Mouse (Mus musculus): ENCODE measurements around the gene Ablim2. TPM values are rescaled to one million over a fixed set of nuclear protein-coding genes. Genes with fewer than 3 reads are reported as not detected.
A peak's percentile ranks its signal among the peaks of the same experiment; 100 is the strongest.

The Ablim2 gene
- polyA plus RNA-seq, 1 experiment from 2014 or later, result 3.2 TPM

- no peak for ATAC-seq (ENCODE audit: insufficient number of reproducible peaks, insufficient read depth, low FRiP score, low read depth)
- Histone ChIP-seq H3K4me2 (replicated peaks; ENCODE audit: low read depth, low read length) (no peak overlapping the region), H3K4me3 (ENCODE audit: low read depth, low read length) (no peak overlapping the region), H3K27me3 (ENCODE audit: control insufficient read depth, insufficient read depth, low read length) (no peaks in the 10 kb centered on the region), H3K36me3 (ENCODE audit: control insufficient read depth, insufficient read depth, low read length) (no peaks in the 10 kb centered on the region), H3K9me3 (ENCODE audit: control insufficient read depth, low read depth, low read length) (no peaks in the 10 kb centered on the region), H3K27ac (ENCODE audit: low read length) (no peak overlapping the region), H3K9ac (replicated peaks; ENCODE audit: low read depth, low read length) (no peak overlapping the region), H3K4me1 (ENCODE audit: control insufficient read depth, insufficient read depth, low read length) (peaks cover 33% of the 10 kb centered on the region)
- 68% methylated on average over 3 of the region's 3 CpGs for WGBS
These were observed 141.3 kb downstream of the Ablim2 start for GRCm38 (mm10) chr5:35898994-35899393.

- Histone ChIP-seq H3K4me2 (replicated peaks; ENCODE audit: low read depth, low read length) (0 out of 2 replicates have a peak overlapping the region, but pooled peaks have one; percentile 14), H3K9ac (replicated peaks; ENCODE audit: low read depth, low read length) (no peak overlapping the region), H3K4me1 (ENCODE audit: control insufficient read depth, insufficient read depth, low read length) (peaks cover 27% of the 10 kb centered on the region), H3K9me3 (ENCODE audit: control insufficient read depth, low read depth, low read length) (no peaks in the 10 kb centered on the region), H3K4me3 (ENCODE audit: low read depth, low read length) (no peak overlapping the region), H3K36me3 (ENCODE audit: control insufficient read depth, insufficient read depth, low read length) (no peaks in the 10 kb centered on the region), H3K27ac (ENCODE audit: low read length) (peak overlapping the region; percentile 61), H3K27me3 (ENCODE audit: control insufficient read depth, insufficient read depth, low read length) (no peaks in the 10 kb centered on the region)
- ATAC-seq (ENCODE audit: insufficient number of reproducible peaks, insufficient read depth, low FRiP score, low read depth), result peak; percentile 23; the same call in 1 of the 2 replicates
- WGBS, result 7% methylated on average over 10 of the region's 10 CpGs
These were observed 142.9 kb downstream of the Ablim2 start for GRCm38 (mm10) chr5:35900401-35901225.

DNA sequence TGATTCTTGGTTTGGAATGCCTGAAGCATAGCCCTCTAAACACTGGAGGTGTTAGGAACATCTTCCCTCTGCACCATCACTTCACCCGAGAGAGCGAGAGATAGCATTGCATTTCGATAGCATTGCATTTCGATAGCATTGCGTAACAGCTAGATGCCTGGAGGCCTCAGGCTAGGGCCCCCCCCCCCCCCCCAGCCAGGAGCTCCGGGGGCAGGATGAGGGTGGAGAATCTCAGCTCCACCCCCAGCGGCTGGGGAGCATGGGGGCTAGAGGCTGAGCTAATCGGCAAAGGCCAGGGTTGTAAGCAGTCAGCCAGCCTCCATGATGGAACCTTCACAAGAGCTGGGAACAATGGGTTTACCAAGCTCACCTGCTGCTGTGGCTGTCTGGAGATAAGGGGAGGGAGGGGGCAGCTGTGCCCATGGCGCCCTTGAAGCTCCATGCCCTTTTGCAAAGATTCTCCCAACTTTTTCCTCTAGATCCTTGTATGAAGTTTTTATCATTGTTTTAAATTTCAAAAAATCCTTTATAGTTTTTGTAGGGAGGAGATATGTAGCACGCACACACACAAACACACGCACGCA lies 143.6 kb downstream of the Ablim2 start:
- H3K4me1 ChIP-seq (ENCODE audit: control insufficient read depth, insufficient read depth, low read length), result peaks cover 25% of the 10 kb centered on the region
- WGBS, result 36% methylated on average over 12 of the region's 12 CpGs
- no peak overlapping the region; the same call in 1 of the 2 replicates for H3K9ac ChIP-seq (replicated peaks; ENCODE audit: low read depth, low read length)
- no peaks in the 10 kb centered on the region for H3K27me3 ChIP-seq (ENCODE audit: control insufficient read depth, insufficient read depth, low read length)
- 0 out of 2 replicates have a peak overlapping the region, but pooled peaks have one; percentile 14 for H3K4me2 ChIP-seq (replicated peaks; ENCODE audit: low read depth, low read length)
- peak; percentile 42; the same call in 1 of the 2 replicates for ATAC-seq (ENCODE audit: insufficient number of reproducible peaks, insufficient read depth, low FRiP score, low read depth)
- no peak overlapping the region for H3K4me3 ChIP-seq (ENCODE audit: low read depth, low read length)
- no peaks in the 10 kb centered on the region for H3K9me3 ChIP-seq (ENCODE audit: control insufficient read depth, low read depth, low read length)
- H3K27ac ChIP-seq (ENCODE audit: low read length), result peak overlapping the region; percentile 44; the same call in 1 of the 2 replicates
- H3K36me3 ChIP-seq (ENCODE audit: control insufficient read depth, insufficient read depth, low read length), result no peaks in the 10 kb centered on the region

- no peak for ATAC-seq (ENCODE audit: insufficient number of reproducible peaks, insufficient read depth, low FRiP score, low read depth)
- no peaks in the 10 kb centered on the region for H3K27me3 ChIP-seq (ENCODE audit: control insufficient read depth, insufficient read depth, low read length)
- H3K4me2 ChIP-seq (replicated peaks; ENCODE audit: low read depth, low read length), result no peak overlapping the region
- peaks cover 44% of the 10 kb centered on the region for H3K4me1 ChIP-seq (ENCODE audit: control insufficient read depth, insufficient read depth, low read length)
- no peaks in the 10 kb centered on the region for H3K9me3 ChIP-seq (ENCODE audit: control insufficient read depth, low read depth, low read length)
- no peak overlapping the region for H3K27ac ChIP-seq (ENCODE audit: low read length)
- no peak overlapping the region for H3K9ac ChIP-seq (replicated peaks; ENCODE audit: low read depth, low read length)
- WGBS, result 67% methylated on average over 8 of the region's 8 CpGs
- no peak overlapping the region for H3K4me3 ChIP-seq (ENCODE audit: low read depth, low read length)
- H3K36me3 ChIP-seq (ENCODE audit: control insufficient read depth, insufficient read depth, low read length), result no peaks in the 10 kb centered on the region
These were observed 145.8 kb downstream of the Ablim2 start for GRCm38 (mm10) chr5:35903456-35903855.

- no peak for ATAC-seq (ENCODE audit: insufficient number of reproducible peaks, insufficient read depth, low FRiP score, low read depth)
- H3K27me3 ChIP-seq (ENCODE audit: control insufficient read depth, insufficient read depth, low read length), result no peaks in the 10 kb centered on the region
- no peak overlapping the region for H3K27ac ChIP-seq (ENCODE audit: low read length)
- H3K9ac ChIP-seq (replicated peaks; ENCODE audit: low read depth, low read length), result no peak overlapping the region
- H3K36me3 ChIP-seq (ENCODE audit: control insufficient read depth, insufficient read depth, low read length), result no peaks in the 10 kb centered on the region
- no peaks in the 10 kb centered on the region for H3K9me3 ChIP-seq (ENCODE audit: control insufficient read depth, low read depth, low read length)
- no peak overlapping the region for H3K4me3 ChIP-seq (ENCODE audit: low read depth, low read length)
- 57% methylated on average over 8 of the region's 8 CpGs for WGBS
- peaks cover 50% of the 10 kb centered on the region for H3K4me1 ChIP-seq (ENCODE audit: control insufficient read depth, insufficient read depth, low read length)
- H3K4me2 ChIP-seq (replicated peaks; ENCODE audit: low read depth, low read length), result no peak overlapping the region
These were observed 147.6 kb downstream of the Ablim2 start for GRCm38 (mm10) chr5:35905283-35905682.

DNA sequence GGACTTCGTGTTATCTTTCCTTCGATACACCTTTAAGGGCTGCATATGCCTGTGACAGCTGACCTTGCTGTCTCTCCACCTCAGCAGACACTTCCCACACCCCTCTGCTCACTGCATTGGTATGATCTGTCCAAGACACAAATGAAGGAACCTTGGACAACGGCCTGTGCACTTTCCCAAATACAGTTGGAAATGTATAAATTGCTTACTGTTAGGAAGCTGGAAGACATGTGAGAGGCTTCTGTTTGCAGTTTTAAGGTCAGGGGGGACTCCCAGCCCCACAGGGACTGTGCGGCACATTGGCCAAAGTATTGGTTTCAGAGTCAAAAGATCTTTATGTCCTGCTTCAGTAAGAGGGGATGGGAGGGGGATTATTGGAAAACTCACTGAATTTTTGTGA lies 149.4 kb downstream of the Ablim2 start:
- Histone ChIP-seq H3K4me2 (replicated peaks; ENCODE audit: low read depth, low read length) (no peak overlapping the region), H3K4me3 (ENCODE audit: low read depth, low read length) (no peak overlapping the region), H3K27ac (ENCODE audit: low read length) (no peak overlapping the region), H3K9me3 (ENCODE audit: control insufficient read depth, low read depth, low read length) (no peaks in the 10 kb centered on the region), H3K9ac (replicated peaks; ENCODE audit: low read depth, low read length) (no peak overlapping the region), H3K4me1 (ENCODE audit: control insufficient read depth, insufficient read depth, low read length) (peaks cover 38% of the 10 kb centered on the region), H3K27me3 (ENCODE audit: control insufficient read depth, insufficient read depth, low read length) (no peaks in the 10 kb centered on the region), H3K36me3 (ENCODE audit: control insufficient read depth, insufficient read depth, low read length) (no peaks in the 10 kb centered on the region)
- WGBS, result 57% methylated on average over 4 of the region's 4 CpGs
- no peak for ATAC-seq (ENCODE audit: insufficient number of reproducible peaks, insufficient read depth, low FRiP score, low read depth)

DNA sequence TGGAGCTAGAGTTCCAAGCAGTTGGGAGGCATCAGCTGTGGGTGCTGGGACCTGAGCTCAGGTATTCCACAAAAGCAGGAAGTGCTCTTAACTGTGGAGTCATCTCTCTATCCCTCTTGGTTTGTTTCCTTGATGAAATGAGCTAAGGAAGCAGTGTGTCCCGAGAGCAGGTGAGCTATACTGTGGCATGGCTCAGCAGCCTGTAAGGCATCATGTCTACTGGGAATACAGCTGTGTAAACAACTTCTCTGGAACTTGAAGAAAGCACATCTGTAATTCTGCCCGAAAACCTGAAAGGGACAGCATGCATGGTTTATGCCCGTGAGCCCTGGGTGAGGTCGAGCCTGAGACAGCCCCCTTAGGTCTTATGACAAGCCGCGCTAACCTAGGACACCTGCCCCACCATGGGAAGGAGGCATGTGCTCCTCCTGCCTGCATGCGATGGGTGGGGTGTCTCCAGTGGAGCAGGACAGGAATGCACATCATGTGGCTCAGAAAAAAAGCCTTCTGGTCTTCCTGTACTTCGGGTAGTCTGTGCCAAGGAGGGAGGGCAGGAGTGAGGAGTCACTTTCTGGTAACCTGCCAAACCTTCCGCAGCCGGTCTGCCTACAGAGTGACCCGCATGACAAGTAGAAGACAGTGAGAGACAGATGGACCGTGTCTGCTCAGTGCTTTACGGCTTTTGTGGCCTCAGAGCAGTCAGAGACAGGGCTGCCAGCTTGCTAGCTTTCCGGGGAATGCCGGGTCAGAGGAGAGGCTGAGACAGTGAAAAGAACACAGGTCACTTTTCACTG lies 150.2 kb downstream of the Ablim2 start:
- H3K4me3 ChIP-seq (ENCODE audit: low read depth, low read length), result no peak overlapping the region
- no peaks in the 10 kb centered on the region for H3K9me3 ChIP-seq (ENCODE audit: control insufficient read depth, low read depth, low read length)
- 15% methylated on average over 15 of the region's 15 CpGs for WGBS
- no peaks in the 10 kb centered on the region for H3K36me3 ChIP-seq (ENCODE audit: control insufficient read depth, insufficient read depth, low read length)
- H3K27me3 ChIP-seq (ENCODE audit: control insufficient read depth, insufficient read depth, low read length), result no peaks in the 10 kb centered on the region
- peak overlapping the region; percentile 48 for H3K27ac ChIP-seq (ENCODE audit: low read length)
- peaks cover 38% of the 10 kb centered on the region for H3K4me1 ChIP-seq (ENCODE audit: control insufficient read depth, insufficient read depth, low read length)
- peak; percentile 68; the same call in 1 of the 2 replicates for ATAC-seq (ENCODE audit: insufficient number of reproducible peaks, insufficient read depth, low FRiP score, low read depth)
- H3K4me2 ChIP-seq (replicated peaks; ENCODE audit: low read depth, low read length), result no peak overlapping the region
- H3K9ac ChIP-seq (replicated peaks; ENCODE audit: low read depth, low read length), result no peak overlapping the region
